10 mouse cellular contexts compared by ENCODE assay signal in genomic region chr19:55865774-55866578, GRCm38 (mm10).
A peak's percentile ranks its signal among the peaks of the same experiment; 100 is the strongest.
DNase-seq lines count a peak whose midpoint lies in the region.
"Had no signal": no experiment of that assay in that cellular context is flagged by ENCODE, and none has a peak within 500 bp of the region (broad histone marks: within the 10 kb centered on the region; RNA-seq: fewer than 3 reads in every experiment).

No protein-coding gene starts in this region.

- DNase-seq in heart, adult 18-20 months, result peak; percentile 22 to 37
- DNase-seq in heart, adult 11 months, result no peak
- DNase-seq in MEL-GATA-1-ER (ENCODE audit: extremely low read depth, low read depth), result peak; percentile 94
- DNase-seq in liver, result peak; percentile 84
- DNase-seq in natural killer cell, adult 2 months (ENCODE audit: low spot score in 2 of 2), result peak; percentile 7 to 38
- DNase-seq in left cerebral cortex, adult 18-20 months (ENCODE audit: low spot score in 2 of 2), result no peak
- no peak for DNase-seq in frontal cortex, postnatal 14 days (ENCODE audit: low spot score in 2 of 2)
- DNase-seq in frontal cortex, postnatal 10 days (ENCODE audit: low spot score in 2 of 2), result no peak
- DNase-seq: cerebellum, postnatal 14 days; kidney, postnatal 4 days had no signal

Comparison
In these comparisons a context has a peak if more than half of its experiments do, and no peak if none do; other contexts are left out.
1. DNase-seq: peak in heart, adult 18-20 months (2 of 2), MEL-GATA-1-ER (single experiment), liver (single experiment) and natural killer cell, adult 2 months (2 of 2); none in heart, adult 11 months (single experiment), left cerebral cortex, adult 18-20 months (0 of 2), frontal cortex, postnatal 14 days (0 of 2) and frontal cortex, postnatal 10 days (0 of 2).